Mouse (Mus musculus): ENCODE results near the gene Stra6l.

GRCm38 (mm10) chr4:45898413-45898812 is 49.9 kb downstream of the Stra6l start:
- TF ChIP-seq GATA1 (IDR thresholded peaks at IDR 0.05; ENCODE audit: borderline replicate concordance, low read length): no peak
- no peak for TF ChIP-seq FLI1 (IDR thresholded peaks at IDR 0.05; ENCODE audit: low read length)
